Mouse (Mus musculus): Measurements from ENCODE around the gene Kdelr2.

Gene Kdelr2

GRCm38 (mm10) chr5:143403221-143404147, at the start of gene Kdelr2:
Kdelr2 (plus strand) TSS chr5:143403838.
- CTCF ChIA-PET = no interaction called here

GRCm38 (mm10) chr5:143356017-143356416, 47.6 kb upstream of the Kdelr2 start:
- CTCF ChIA-PET = no interaction called here

- CTCF ChIA-PET = no interaction called here
These were observed 46.8 kb upstream of the Kdelr2 start, which contains the start of gene Grid2ip for GRCm38 (mm10) chr5:143356686-143357388. Grid2ip (plus strand) TSS chr5:143357338.

- CTCF ChIA-PET = no interaction called here
These were observed 46.1 kb upstream of the Kdelr2 start for GRCm38 (mm10) chr5:143357564-143357963.

GRCm38 (mm10) chr5:143359263-143359662, 44.4 kb upstream of the Kdelr2 start:
- CTCF ChIA-PET = no interaction called here

- CTCF ChIA-PET = interaction anchor here (0.6 kb wide), 1 partner anchor 1628 kb away, joined by 4 read pairs; no protein-coding TSS in a partner anchor
These were observed 43.6 kb upstream of the Kdelr2 start for GRCm38 (mm10) chr5:143360000-143360399.

- CTCF ChIA-PET = no interaction called here
These were observed 42.2 kb upstream of the Kdelr2 start for GRCm38 (mm10) chr5:143361428-143361827.

GRCm38 (mm10) chr5:143363678-143364615, 39.7 kb upstream of the Kdelr2 start:
- CTCF ChIA-PET = no interaction called here

GRCm38 (mm10) chr5:143367931-143368330, 35.7 kb upstream of the Kdelr2 start:
- CTCF ChIA-PET = no interaction called here

- CTCF ChIA-PET = no interaction called here
These were observed 33.9 kb upstream of the Kdelr2 start for GRCm38 (mm10) chr5:143369611-143370255.

GRCm38 (mm10) chr5:143370416-143371145, 33.1 kb upstream of the Kdelr2 start:
- CTCF ChIA-PET = no interaction called here

GRCm38 (mm10) chr5:143371146-143371510, 32.5 kb upstream of the Kdelr2 start:
- CTCF ChIA-PET = no interaction called here

GRCm38 (mm10) chr5:143372818-143373217, 30.8 kb upstream of the Kdelr2 start:
- CTCF ChIA-PET = no interaction called here

GRCm38 (mm10) chr5:143375242-143375641, 28.4 kb upstream of the Kdelr2 start:
- CTCF ChIA-PET = interaction anchor here (0.7 kb wide), 2 partner anchors 10 to 170 kb away, joined by 3 to 4 read pairs; no protein-coding TSS in a partner anchor

- CTCF ChIA-PET = no interaction called here
These were observed 27.5 kb upstream of the Kdelr2 start for GRCm38 (mm10) chr5:143376156-143376555.

GRCm38 (mm10) chr5:143386797-143387621, 16.6 kb upstream of the Kdelr2 start:
- CTCF ChIA-PET = no interaction called here

GRCm38 (mm10) chr5:143394184-143394583, 9.5 kb upstream of the Kdelr2 start:
- CTCF ChIA-PET = no interaction called here

- CTCF ChIA-PET = interaction anchor here (0.6 to 0.7 kb wide), 2 partner anchors 827 to 1353 kb away, joined by 3 to 4 read pairs; no protein-coding TSS in a partner anchor
These were observed 8.7 kb upstream of the Kdelr2 start for GRCm38 (mm10) chr5:143394966-143395365.

- CTCF ChIA-PET = interaction anchor here (0.6 kb wide), 1 partner anchor 1353 kb away, joined by 3 read pairs; no protein-coding TSS in a partner anchor
These were observed 8.0 kb upstream of the Kdelr2 start for GRCm38 (mm10) chr5:143395649-143396048.

Measured in spleen, embryonic (tissue).